Mouse (Mus musculus) cerebellum, postnatal 36 days (tissue): ENCODE measurements around the gene Etv1.
A peak's percentile ranks its signal among the peaks of the same experiment; 100 is the strongest.
"Not testable (repeated sequence)": the region's sequence is repeated elsewhere in the genome, so short reads cannot be mapped to it uniquely, and the experiment has no call there.

Source experiments
- DNase-seq, 2 experiments: peaks; one replicate each; pipeline ENCODE4 v3.0.0; 2021 to 2022; ENCODE audit warnings: mixed read lengths in 2 of 2

Etv1 gene

GRCm38 (mm10) chr12:38818320-38818719, 39.1 kb downstream of the Etv1 start:
- peak; percentile 39 to 57 for DNase-seq

- no peak for DNase-seq
Measured at GRCm38 (mm10) chr12:38820642-38821041, 41.5 kb downstream of the Etv1 start.

- peak; percentile 46 to 57 for DNase-seq
Measured at GRCm38 (mm10) chr12:38824405-38824804, 45.2 kb downstream of the Etv1 start.

- peak; percentile 91 to 95 for DNase-seq
Measured at GRCm38 (mm10) chr12:38832981-38833380, 53.8 kb downstream of the Etv1 start.

- no peak for DNase-seq
Measured at GRCm38 (mm10) chr12:38834581-38834980, 55.4 kb downstream of the Etv1 start.

GRCm38 (mm10) chr12:38834986-38835385, 55.8 kb downstream of the Etv1 start:
- DNase-seq = not testable (repeated sequence)

- DNase-seq = no peak
Measured at GRCm38 (mm10) chr12:38843801-38844295, 64.7 kb downstream of the Etv1 start.

GRCm38 (mm10) chr12:38847500-38848261, 68.5 kb downstream of the Etv1 start:
- no peak for DNase-seq

- DNase-seq = no peak
Measured at GRCm38 (mm10) chr12:38849994-38850393, 70.8 kb downstream of the Etv1 start.

GRCm38 (mm10) chr12:38854274-38854673, 75.1 kb downstream of the Etv1 start:
- DNase-seq = no peak

- DNase-seq = no peak
Measured at GRCm38 (mm10) chr12:38854751-38855150, 75.6 kb downstream of the Etv1 start.

- DNase-seq = peak in 1 of 2 experiments; percentile 15
Measured at GRCm38 (mm10) chr12:38859675-38860074, 80.5 kb downstream of the Etv1 start.

- DNase-seq = no peak
Measured at GRCm38 (mm10) chr12:38860168-38861115, 81.3 kb downstream of the Etv1 start.

GRCm38 (mm10) chr12:38863395-38863794, 84.2 kb downstream of the Etv1 start:
- no peak for DNase-seq

- no peak for DNase-seq
Measured at GRCm38 (mm10) chr12:38863982-38864828, 85.0 kb downstream of the Etv1 start.

GRCm38 (mm10) chr12:38874470-38874995, 95.4 kb downstream of the Etv1 start:
- DNase-seq = no peak

- no peak for DNase-seq
Measured at GRCm38 (mm10) chr12:38904516-38904915, 125.3 kb downstream of the Etv1 start.

GRCm38 (mm10) chr12:38906314-38906713, 127.1 kb downstream of the Etv1 start:
- DNase-seq = no peak

GRCm38 (mm10) chr12:38906812-38907211, 127.6 kb downstream of the Etv1 start:
- DNase-seq = peak; percentile 22 to 25

GRCm38 (mm10) chr12:38908947-38909346, 129.8 kb downstream of the Etv1 start:
- DNase-seq = no peak
